Mouse (Mus musculus) kidney, postnatal 14 days (tissue): ENCODE results near the gene Acod1.

Experiments used
- DNase-seq: peaks from one replicate; pipeline ENCODE4 v3.0.0; 2022; ENCODE audit warnings: mixed read lengths

Gene Acod1

DNA sequence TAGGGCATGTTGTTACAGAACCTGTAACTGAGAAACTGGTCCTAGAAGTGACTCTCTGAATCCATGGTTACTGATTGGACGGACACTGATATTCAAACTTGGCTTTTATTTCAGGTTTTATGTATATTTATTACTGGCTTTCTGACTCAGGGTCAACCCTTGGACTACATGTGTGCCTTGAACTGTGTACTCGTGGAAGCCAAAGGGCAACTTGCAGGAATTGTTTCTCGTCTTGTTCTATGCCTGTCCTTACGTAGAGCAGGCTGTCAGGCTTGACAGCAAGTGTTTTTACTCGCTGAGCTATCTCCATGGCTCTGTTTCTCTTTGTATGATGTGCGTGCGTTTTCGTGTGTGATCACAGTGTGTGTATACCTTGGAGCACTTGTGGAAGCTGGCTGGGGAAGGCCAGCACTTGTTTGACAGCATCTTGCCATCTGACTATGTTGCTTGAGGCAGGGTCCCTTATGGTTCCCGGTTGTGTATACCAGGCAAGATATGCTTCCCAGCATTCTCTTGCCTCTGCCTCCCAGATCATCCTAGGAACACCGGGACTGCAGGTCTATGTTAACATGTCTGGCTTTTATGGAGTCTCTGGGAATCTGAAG, 56.1 kb downstream of the Acod1 start:
- DNase-seq: peak; percentile 30
